Mouse (Mus musculus) left cerebral cortex, postnatal 36 days (tissue): ENCODE measurements around the gene Cenpo. TPM values are rescaled to one million over a fixed set of nuclear protein-coding genes. Genes with fewer than 3 reads are reported as not detected.

Experiments used
- DNase-seq, 2 experiments: peaks; one replicate each; pipeline ENCODE4 v3.0.0; 2021 to 2022; ENCODE audit warnings: low spot score in 2 of 2, mixed read lengths in 1 of 2
- intact Hi-C: fragments of 180-260 bp; cut with DNase I; formaldehyde crosslinking; loops from one replicate; pipeline ENCODE4 v1.15.1; 2025
- total RNA-seq, 2 experiments: library from RNA; stranded (reverse); gene quantifications; 2 replicates each; pipeline ENCODE4 v1.2.3; 2021

Cenpo gene
- total RNA-seq, 2 experiments from 2014 or later: 3.8 to 4.7 TPM

GRCm38 (mm10) chr12:4201454-4202200 is 32.5 kb downstream of the Cenpo start:
- peak; percentile 68 to 74 for DNase-seq

GRCm38 (mm10) chr12:4199271-4199670 is 34.8 kb downstream of the Cenpo start:
- DNase-seq: peak in 1 of 2 experiments; percentile 4
- intact Hi-C loops: no loop called here

More at GRCm38 (mm10) chr12:4201454-4202200, 32.5 kb downstream of the Cenpo start:
- intact Hi-C loops: no loop called here

- intact Hi-C loops: no loop called here
- no peak for DNase-seq
Measured at GRCm38 (mm10) chr12:4198702-4199101, 35.4 kb downstream of the Cenpo start.

GRCm38 (mm10) chr12:4194643-4195042 is 39.5 kb downstream of the Cenpo start:
- peak; percentile 44 to 62 for DNase-seq
- intact Hi-C loops: loop anchor here (5.0 kb wide), 1 partner anchor 62 kb away; the partner anchor contains the start of gene Adcy3

- DNase-seq: no peak
- intact Hi-C loops: loop anchor here (5.0 kb wide), 1 partner anchor 61 kb away; the partner anchor contains the start of gene Adcy3
Measured at GRCm38 (mm10) chr12:4193025-4193740, 40.9 kb downstream of the Cenpo start.

GRCm38 (mm10) chr12:4192514-4192913 is 41.6 kb downstream of the Cenpo start:
- intact Hi-C loops: loop anchor here (5.0 kb wide), 1 partner anchor 60 kb away; the partner anchor contains the start of gene Adcy3
- DNase-seq: no peak

- DNase-seq: no peak
- intact Hi-C loops: no loop called here
Measured at GRCm38 (mm10) chr12:4189060-4189447, 45.0 kb downstream of the Cenpo start.

GRCm38 (mm10) chr12:4188171-4189059 is 45.7 kb downstream of the Cenpo start:
- DNase-seq: no peak
- intact Hi-C loops: no loop called here

GRCm38 (mm10) chr12:4184648-4185047 is 49.4 kb downstream of the Cenpo start:
- DNase-seq: no peak
- intact Hi-C loops: no loop called here

GRCm38 (mm10) chr12:4180507-4180906 is 53.6 kb downstream of the Cenpo start:
- no peak for DNase-seq
- intact Hi-C loops: no loop called here

- no peak for DNase-seq
- intact Hi-C loops: no loop called here
Measured at GRCm38 (mm10) chr12:4179671-4180233, 54.3 kb downstream of the Cenpo start.

GRCm38 (mm10) chr12:4178839-4179238 is 55.3 kb downstream of the Cenpo start:
- DNase-seq: no peak
- intact Hi-C loops: no loop called here

- DNase-seq: no peak
- intact Hi-C loops: no loop called here
Measured at GRCm38 (mm10) chr12:4173108-4173790, 60.8 kb downstream of the Cenpo start.

- intact Hi-C loops: no loop called here
- no peak for DNase-seq
Measured at GRCm38 (mm10) chr12:4169622-4170021, 64.5 kb downstream of the Cenpo start.

- no peak for DNase-seq
- intact Hi-C loops: no loop called here
Measured at GRCm38 (mm10) chr12:4169058-4169457, 65.0 kb downstream of the Cenpo start.

GRCm38 (mm10) chr12:4166970-4167369 is 67.1 kb downstream of the Cenpo start:
- DNase-seq: no peak
- intact Hi-C loops: no loop called here

GRCm38 (mm10) chr12:4162886-4163285 is 71.2 kb downstream of the Cenpo start:
- intact Hi-C loops: no loop called here
- no peak for DNase-seq

GRCm38 (mm10) chr12:4160322-4160721 is 73.8 kb downstream of the Cenpo start:
- intact Hi-C loops: no loop called here
- no peak for DNase-seq
